Mouse (Mus musculus): Measurements from ENCODE around the gene Zfp592.

- TF ChIP-seq CTCF (IDR thresholded peaks at IDR 0.05; ENCODE audit: extremely low read depth, insufficient read depth, insufficient read length, insufficient replicate concordance), result no peak
- TF ChIP-seq POLR2A (IDR thresholded peaks at IDR 0.05; ENCODE audit: low read depth, low read length), result no peak
These were observed 64.0 kb downstream of the Zfp592 start, which contains the start of gene Alpk3 for GRCm38 (mm10) chr7:81057471-81057870.

All from spleen, adult 2 months (tissue).